Mouse (Mus musculus) brain, embryonic 14.5 days (tissue): Measurements from ENCODE around the gene Adam4.

Source experiments
- CTCF ChIP-seq: fragments of 200-500 bp; IDR thresholded peaks from 2 replicates; pipeline ENCODE4 v1.5.1; 2012; ENCODE audit warnings: inconsistent platforms, mild to moderate bottlenecking, moderate library complexity, borderline replicate concordance; ENCODE audit not compliant: insufficient read depth, insufficient read length; ENCODE audit errors: extremely low read depth
- POLR2A ChIP-seq: fragments of 200-500 bp; IDR thresholded peaks from 2 replicates; pipeline ENCODE4 v1.6.1; 2012; ENCODE audit warnings: mild to moderate bottlenecking, inconsistent platforms, borderline replicate concordance; ENCODE audit not compliant: poor library complexity, insufficient read depth, insufficient read length, severe bottlenecking; ENCODE audit errors: extremely low read depth

- TF ChIP-seq POLR2A = no peak
- no peak for TF ChIP-seq CTCF
These were observed at the start of gene Adam4 for GRCm38 (mm10) chr12:81421846-81422245.
